Mouse (Mus musculus): ENCODE data around the gene Nsfl1c.

The Nsfl1c gene

DNA sequence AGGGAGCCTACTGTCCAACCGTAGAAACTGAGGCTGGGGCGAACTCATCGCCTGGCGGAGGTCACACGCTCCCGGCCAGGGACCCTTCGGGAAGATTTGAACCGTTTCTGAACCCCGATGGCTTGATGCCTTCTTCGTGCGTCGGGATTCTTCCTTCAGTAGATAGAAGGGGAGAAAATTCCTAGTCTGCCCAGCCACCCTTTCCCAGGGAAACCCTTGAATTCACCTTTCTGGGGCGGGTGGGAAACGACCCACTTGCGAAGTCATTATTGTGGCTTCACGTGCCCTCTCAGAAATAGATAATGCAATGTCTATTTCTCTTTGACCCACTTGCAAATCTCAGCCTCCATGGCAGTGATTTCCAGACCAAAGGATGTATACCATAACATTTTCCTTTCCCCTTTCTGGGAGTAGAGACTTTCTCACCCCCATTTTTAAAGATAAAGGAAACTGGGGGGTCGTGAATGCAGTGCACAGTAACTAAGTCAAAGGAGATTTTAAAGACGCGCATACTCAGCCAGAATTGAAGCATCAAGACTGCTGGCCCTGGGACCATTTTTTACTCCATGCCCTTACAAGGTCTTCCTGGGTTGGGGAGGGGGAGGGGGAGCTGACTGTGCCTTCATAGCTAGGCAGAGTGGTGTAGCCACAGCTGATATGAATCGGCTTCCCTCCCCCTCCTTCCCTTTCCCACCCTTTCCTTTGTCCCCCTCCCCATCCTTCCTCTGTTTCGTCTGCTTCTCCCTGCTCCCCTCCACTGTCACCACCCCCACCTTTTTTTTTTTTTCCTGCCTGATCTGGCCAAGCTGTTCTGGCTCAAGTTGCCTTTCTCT is 49.3 kb downstream of the Nsfl1c start:
- peak; percentile 75 for DNase-seq (ENCODE audit: low read depth, low spot score)

DNA sequence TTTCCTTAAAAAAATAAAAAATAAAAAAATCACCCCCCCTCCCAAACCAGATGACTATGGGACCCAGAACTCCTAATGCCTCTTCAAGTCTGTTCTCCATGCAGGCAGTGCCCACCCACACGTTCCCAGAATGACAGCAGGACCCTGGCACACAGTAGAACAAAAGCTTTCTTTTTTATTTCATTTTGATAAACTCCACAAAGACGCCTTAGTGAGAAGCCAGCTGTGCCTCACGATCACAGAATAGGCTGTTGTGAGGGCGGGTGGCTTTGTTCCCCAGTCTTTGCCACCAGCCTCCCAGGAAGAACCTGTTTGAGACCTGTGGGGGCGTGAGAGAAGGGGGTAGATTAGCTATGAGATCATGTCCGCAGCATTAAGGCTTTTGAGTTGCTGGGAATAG is 50.7 kb downstream of the Nsfl1c start:
- no peak for DNase-seq (ENCODE audit: low read depth, low spot score)

DNA sequence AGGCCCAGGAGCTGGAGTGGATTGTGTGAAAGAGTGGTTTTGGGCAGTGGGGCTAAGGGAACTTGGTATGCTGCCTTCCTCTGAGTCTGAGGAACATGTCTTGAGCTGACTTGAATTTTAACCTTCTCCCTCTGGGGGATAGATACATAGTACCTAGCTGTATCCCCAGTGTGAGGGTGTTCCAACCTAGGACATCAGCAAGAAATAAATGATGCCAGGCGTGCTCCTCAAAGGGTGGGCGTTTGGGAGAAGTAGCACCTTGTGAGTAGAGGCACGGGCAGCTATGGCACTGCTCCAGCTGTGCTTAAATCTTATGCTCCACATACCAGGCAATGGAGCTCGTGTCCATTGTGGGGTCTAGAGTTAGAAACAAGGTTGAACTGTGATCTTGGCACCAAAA is 52.6 kb downstream of the Nsfl1c start:
- no peak for DNase-seq (ENCODE audit: low read depth, low spot score)

DNA sequence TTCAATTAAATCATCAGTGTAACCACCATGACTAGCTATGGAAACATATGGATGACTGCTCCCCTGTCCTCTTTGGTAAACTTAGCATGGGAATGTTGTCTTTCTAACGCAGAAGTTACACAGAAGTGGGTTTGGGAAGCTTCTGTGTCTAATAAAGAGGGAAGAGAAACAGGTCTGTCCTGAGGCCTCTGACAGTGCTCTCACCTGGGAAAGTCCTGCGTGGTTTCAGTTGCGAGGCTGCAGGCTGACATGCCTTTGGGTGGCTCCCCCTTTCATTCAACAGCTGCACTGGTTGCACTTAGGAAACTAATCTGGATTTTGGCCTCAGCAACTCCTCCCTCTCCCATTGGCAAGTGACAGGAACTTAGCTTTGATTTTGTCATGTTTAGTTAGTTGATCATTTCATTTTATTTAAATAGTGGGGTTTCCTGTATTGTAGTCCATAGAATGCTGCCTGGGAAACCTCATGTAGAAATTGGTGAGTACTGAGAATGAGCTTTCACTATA is 55.7 kb downstream of the Nsfl1c start:
- no peak for DNase-seq (ENCODE audit: low read depth, low spot score)

Data from mesoderm, embryonic 11.5 days (tissue).